Mouse (Mus musculus): ENCODE data around the gene Scaf8. TPM values are rescaled to one million over a fixed set of nuclear protein-coding genes. Genes with fewer than 3 reads are reported as not detected.

The Scaf8 gene
- total RNA-seq (2023): 10 to 100 TPM; 64.3 to 70.7 TPM

GRCm38 (mm10) chr17:3114720-3115379 lies at the start of gene Scaf8:
Gene Scaf8 (plus strand): TSS chr17:3114972.

Other genes starting within 250 kb of the Scaf8 start
- 10 to 100 TPM; 51.7 to 54.9 TPM for gene Tiam2, start 211.6 kb downstream of the Scaf8 start, total RNA-seq (2023)